Mouse (Mus musculus) inflammation-experienced regulatory T-cells, adult 6 months (primary cell): ENCODE results near the gene Psma6. TPM values are rescaled to one million over a fixed set of nuclear protein-coding genes. Genes with fewer than 3 reads are reported as not detected.
A peak's percentile ranks its signal among the peaks of the same experiment; 100 is the strongest.
"Not testable (repeated sequence)": the region's sequence is repeated elsewhere in the genome, so short reads cannot be mapped to it uniquely, and the experiment has no call there.

Source experiments
- ATAC-seq: one replicate; pipeline ENCODE4 v1.8.0; 2017
- polyA plus RNA-seq, 3 experiments: library from polyadenylated mRNA; unstranded; fragments of 100-300 nt; shearing (Covaris generic); gene quantifications; one replicate each; pipeline ENCODE4 v1.2.1; 2017

Psma6 gene
- polyA plus RNA-seq, 3 experiments from 2014 or later = 255 to 323 (median 266) TPM

DNA sequence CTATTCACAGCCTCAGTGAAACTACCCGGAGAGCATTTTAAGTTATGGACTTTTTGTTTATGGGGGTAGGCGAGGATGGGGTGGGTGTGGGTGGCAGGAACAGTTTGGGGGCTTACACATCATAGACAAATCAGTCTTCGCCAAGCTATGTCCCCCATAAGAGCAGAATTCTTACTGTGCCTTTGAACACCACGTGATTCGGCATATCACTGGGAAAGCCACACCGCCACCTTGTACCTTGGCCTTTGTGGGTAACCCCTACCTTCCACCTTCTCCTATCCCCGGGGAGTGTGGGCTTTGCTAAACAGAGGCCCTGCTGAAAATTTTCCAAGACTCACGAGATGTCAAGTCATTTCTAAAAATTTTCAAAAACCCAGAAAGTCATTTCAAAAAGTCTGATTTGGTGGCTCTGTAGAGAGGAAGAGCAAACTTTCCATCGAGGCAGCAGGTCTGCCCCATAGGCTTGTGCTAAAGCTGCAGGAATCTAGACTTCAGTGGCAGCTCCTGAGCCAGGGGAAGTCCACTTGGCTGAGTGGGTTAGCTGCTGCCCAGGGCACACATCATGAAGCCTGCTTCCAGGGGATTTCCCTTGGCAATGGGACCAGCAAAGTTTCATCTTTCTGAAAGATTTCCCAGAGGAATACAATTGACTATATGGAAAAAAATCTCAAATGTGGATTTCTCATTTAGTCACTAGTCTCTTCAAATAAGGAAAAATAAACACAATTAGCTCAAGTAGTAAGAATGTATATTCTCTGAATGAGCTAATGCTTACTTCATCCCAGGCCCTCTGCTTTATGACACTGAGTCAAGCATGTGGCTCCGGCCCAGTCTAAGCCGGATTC, 8.9 kb downstream of the Psma6 start:
- ATAC-seq = peak; percentile 33

GRCm38 (mm10) chr12:55395601-55396000, 11.6 kb downstream of the Psma6 start:
- ATAC-seq = not testable (repeated sequence)

- no peak for ATAC-seq
Observed at GRCm38 (mm10) chr12:55396536-55396935, 12.5 kb downstream of the Psma6 start.

- ATAC-seq = no peak
Observed at GRCm38 (mm10) chr12:55397544-55398239, 13.7 kb downstream of the Psma6 start.

GRCm38 (mm10) chr12:55398240-55399127, 14.5 kb downstream of the Psma6 start:
- ATAC-seq = peak; percentile 99

- ATAC-seq = peak; percentile 4
Observed at GRCm38 (mm10) chr12:55399128-55399677, 15.2 kb downstream of the Psma6 start.

- no peak for ATAC-seq
Observed at GRCm38 (mm10) chr12:55407888-55408287, 23.9 kb downstream of the Psma6 start.

DNA sequence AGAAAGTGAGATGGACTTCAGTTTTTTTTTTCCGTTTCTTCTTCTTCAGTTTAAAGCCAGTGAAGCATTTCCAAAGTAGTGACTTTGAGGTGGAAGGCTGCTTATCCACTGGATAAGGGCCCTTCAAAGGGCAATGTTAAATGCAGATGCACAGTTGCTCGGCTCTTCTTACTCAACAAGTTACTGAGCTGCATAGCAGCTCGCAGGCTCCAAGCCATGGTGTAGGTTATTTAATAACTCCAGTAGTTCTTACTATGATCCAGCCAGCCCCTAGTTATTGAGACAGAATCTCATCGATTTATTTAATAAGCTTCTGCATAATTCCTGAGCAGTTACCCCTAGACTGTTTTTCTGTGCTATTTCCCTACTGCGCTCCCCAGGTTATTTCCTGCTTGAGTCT, 31.2 kb downstream of the Psma6 start:
- no peak for ATAC-seq

- no peak for ATAC-seq
Observed at GRCm38 (mm10) chr12:55415762-55416161, 31.7 kb downstream of the Psma6 start.

GRCm38 (mm10) chr12:55420220-55420619, 36.2 kb downstream of the Psma6 start:
- no peak for ATAC-seq

DNA sequence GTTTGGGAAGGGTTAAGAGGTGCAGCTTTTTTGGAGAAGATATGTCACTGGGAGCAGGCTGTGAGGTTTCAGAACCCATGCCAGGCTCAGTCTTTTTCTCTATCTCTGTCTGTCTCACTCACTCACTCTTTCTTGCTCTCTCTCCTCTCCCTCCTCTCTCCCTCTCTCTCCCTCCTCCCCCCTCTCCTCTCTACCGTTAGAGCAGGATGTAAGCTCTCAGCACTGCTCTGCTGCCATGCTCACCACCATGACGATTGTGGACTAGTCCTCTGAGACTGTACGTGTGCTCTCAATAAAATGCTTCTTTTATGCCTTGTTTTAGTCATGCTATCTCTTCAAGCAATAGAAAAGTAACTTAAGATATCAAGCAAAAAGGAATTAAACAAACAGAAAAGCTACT, 38.0 kb downstream of the Psma6 start:
- no peak for ATAC-seq

DNA sequence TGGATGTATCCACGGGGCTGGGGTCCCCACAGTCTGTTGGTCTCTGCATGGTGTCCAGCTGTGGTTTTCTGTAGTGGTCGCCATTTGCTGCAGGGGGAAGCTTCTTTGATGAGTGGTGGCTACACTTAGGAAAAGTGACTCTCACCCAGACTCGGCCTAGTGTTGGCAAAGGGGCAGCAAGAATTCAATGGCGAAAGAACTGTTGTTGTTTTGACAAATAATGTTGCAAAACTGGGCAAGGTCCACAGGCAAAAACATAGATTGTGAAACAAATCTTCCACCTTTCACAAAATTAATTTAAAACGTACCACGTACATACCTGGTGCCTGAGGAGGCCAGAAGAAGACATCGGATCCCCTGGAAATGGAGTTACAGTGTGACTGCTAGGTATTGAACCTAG, 42.3 kb downstream of the Psma6 start:
- ATAC-seq = no peak

DNA sequence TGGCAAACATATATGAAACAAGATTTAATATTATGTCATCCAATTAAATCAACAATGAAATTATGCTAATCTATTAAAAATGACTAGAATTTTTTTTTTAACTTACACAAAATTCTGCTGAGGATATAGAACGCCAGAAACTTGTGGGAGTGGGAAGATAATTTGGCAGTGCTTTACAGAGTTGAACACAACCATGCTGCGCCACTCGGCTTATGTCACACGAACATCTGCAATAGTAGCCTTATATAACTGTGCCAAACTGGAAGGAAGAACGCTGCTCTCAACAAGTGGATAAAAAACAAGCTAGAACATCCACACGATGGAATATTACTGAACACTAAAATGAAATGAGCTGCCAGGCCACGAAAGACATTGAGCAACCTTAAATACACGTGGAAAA, 45.2 kb downstream of the Psma6 start:
- no peak for ATAC-seq

- ATAC-seq = no peak
Observed at GRCm38 (mm10) chr12:55429956-55430355, 45.9 kb downstream of the Psma6 start.

DNA sequence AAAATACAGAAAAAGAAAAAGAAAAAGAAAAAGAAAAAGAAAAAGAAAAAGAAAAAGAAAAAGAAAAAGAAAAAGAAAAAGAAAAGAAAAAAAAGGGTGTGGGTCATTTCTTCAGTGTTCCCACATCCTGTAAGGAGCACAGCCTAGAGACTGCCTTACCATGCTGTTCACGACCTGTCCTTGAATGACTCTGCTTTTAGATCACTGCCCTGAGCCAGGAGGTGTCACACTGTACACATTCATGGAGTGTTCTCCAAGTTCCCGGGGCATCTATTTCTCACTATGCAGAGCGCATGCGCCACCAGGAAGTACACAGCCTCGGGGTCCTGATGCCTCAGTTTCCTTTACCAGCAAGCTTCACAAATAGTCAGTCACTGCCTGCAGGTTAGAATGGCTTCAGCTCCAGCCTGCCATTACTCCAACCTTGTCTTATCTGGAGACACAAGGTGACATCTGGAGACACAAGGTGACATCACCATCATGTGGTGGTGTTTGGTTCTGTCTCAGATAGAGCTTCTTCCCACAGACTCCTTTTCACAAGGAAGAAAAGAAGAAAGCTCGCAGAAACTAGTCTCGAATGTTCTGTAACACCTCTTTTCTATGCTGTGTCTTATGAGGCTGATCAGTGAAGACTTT, 48.4 kb downstream of the Psma6 start:
- ATAC-seq = peak; percentile 25

DNA sequence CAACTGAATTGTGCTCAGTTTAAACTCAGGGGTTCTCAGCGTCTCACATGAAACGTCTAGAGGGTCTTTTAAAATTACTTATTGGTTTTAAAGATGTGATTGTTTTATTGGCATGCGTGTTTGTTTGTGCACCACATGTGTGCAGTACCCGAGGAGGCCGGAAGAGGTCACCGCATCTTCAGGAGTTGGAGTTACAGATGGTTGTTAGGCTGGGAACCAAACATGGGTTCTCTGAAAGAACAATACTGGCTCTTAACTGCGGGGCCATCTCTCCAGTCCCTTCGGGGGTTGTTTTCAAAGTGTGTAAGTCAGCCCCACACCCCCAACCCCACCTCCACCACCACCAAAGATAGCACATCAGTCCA, 48.9 kb downstream of the Psma6 start:
- no peak for ATAC-seq

DNA sequence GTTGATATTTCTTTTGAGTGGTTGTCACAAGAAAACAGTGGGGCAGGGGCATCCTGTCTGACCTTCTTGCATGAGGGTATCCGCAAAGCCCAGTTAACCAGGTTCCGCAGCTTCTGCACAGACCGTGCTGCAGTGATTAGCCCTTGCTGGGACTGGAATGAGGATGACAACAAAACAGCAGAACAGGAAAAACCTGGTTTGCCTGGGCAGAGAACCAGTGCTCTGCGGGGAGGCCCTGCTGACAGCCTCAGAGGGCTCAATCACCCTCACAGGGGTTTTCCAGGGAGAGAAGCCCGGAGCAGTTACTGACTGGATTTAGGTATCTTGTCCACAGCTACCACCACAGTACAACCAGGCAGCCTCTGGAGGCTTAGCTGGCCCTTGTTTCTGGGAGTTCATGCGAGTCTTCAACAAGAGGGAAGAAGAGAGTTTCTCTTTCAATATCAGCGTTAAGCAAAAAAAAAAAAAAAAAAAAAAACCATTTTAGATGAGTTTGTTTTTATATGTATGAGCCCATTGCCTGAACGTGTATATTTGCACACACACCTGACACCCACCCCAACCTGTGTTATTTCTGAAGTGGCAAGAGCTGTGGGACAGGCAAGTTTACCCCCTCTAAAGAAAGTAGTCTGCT, 49.9 kb downstream of the Psma6 start:
- peak; percentile 47 for ATAC-seq

DNA sequence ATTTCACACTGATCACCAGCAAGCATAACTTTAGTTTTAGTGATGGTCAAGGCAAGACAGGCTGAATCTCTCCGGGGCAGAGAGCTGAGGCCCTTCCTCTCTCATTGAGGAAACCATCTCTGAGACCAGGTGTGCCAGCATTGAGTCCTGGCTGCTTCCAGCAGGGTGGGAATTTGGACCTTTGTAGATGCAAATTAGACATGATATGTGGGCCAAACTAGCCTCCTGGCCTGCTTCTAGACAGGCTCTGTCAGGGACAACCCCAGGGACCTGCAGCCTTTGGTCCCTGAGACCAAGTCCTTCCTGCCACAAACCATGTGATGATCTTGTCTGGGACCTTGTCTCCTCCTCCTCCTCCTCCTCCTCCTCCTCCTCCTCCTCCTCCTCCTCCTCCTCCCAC, 51.1 kb downstream of the Psma6 start:
- ATAC-seq = no peak

- ATAC-seq = no peak
Observed at GRCm38 (mm10) chr12:55437122-55437826, 53.3 kb downstream of the Psma6 start.

GRCm38 (mm10) chr12:55438058-55438457, 54.0 kb downstream of the Psma6 start:
- no peak for ATAC-seq

GRCm38 (mm10) chr12:55438611-55439137, 54.7 kb downstream of the Psma6 start:
- ATAC-seq = peak; percentile 57
